Mouse (Mus musculus): ENCODE data around the gene Bend4. TPM values are rescaled to one million over a fixed set of nuclear protein-coding genes. Genes with fewer than 3 reads are reported as not detected.
A peak's percentile ranks its signal among the peaks of the same experiment; 100 is the strongest.

Bend4 gene
- polyA plus RNA-seq (2011; ENCODE audit: insufficient read length, low read depth, missing spikeins): 0.92 and 0.93 TPM in 2 replicates

DNA sequence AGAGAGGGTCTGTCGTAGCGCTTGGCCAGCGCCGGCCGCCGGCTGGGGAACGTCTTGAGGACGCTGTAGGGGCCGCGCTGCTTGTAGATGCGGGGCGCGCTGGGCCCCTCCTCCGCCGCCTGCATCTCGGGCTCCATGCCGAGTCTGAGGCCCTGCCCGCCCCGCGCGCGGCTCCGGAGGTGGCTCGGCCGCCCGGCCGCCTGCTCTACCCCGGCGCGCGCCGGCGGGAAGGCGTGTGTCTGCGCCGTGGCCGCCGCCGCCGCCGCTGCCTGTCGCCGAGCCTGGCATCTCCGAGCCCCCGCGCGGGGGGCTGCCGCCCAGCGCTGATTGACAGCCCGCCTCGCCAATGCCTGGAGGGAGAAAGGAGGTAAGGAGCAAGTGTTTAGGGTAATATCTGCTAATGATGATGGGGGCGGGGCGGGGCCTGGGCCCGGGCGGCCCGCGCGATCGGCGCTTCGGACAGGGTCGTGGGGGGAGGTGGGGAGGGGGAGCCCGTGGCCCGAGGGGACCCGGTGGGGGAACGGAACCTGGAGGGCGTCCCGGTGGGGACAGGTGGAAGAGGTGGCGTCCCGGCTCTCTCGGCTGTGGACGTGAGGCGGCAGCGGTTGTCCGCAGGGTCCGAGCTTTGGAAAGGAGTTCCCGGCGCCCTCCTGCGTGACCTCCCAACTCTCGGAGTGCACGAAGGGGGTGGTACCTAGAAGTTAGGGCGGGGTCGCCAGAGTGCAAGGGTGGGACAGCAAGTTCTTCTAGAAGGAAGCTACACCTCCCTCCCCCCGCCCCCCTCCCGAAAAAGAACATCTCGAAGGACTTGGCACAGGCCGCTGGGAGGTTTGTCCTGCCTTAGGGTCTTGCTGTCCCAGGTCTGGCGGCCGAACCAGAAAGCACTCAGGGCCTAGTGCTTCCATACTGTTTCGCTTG is at the start of gene Bend4:
Gene Bend4, minus strand, starts transcription at position 868 of the 918 bp plus-strand sequence.
- TF ChIP-seq CTCF (IDR thresholded peaks at IDR 0.05; ENCODE audit: borderline replicate concordance, insufficient read depth, low read length) (no peak), POLR2A (IDR thresholded peaks at IDR 0.05; ENCODE audit: low read depth, low read length) (no peak)
- Histone ChIP-seq H3K4me1 (ENCODE audit: control insufficient read depth, insufficient read depth, low read length) (no peaks in the 10 kb centered on the region), H3K4me3 (ENCODE audit: insufficient read depth, low read length) (peak within 1 kb of the TSS; percentile 33), H3K27ac (ENCODE audit: insufficient read depth, low read length) (no peak within 1 kb of the TSS)

DNA sequence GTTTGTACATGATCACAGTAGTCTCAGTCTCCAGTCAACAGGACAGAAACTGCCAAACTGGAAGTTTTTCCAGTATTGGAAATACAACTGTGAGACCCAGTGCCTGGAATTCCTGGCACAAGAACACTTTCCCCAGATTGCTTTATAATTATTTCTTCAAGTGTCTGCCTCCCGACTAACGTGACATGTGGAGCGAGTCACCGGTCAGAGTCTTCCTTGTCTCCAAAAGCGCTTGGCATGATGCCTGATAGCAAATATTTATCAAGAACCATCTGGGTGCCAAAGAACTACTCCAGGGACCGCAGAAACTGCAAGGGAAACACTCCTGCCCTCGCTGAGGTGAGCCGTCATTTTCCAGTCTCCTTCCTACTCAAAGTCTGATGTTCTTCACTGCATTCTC is 45.6 kb upstream of the Bend4 start:
- H3K4me3 ChIP-seq (ENCODE audit: insufficient read depth, low read length): no peak overlapping the region
- H3K4me1 ChIP-seq (ENCODE audit: control insufficient read depth, insufficient read depth, low read length): peaks cover 6% of the 10 kb centered on the region; the same call in 1 of the 2 replicates
- no peak overlapping the region for H3K27ac ChIP-seq (ENCODE audit: insufficient read depth, low read length)
- TF ChIP-seq CTCF (IDR thresholded peaks at IDR 0.05; ENCODE audit: borderline replicate concordance, insufficient read depth, low read length) (no peak), POLR2A (IDR thresholded peaks at IDR 0.05; ENCODE audit: low read depth, low read length) (no peak)

DNA sequence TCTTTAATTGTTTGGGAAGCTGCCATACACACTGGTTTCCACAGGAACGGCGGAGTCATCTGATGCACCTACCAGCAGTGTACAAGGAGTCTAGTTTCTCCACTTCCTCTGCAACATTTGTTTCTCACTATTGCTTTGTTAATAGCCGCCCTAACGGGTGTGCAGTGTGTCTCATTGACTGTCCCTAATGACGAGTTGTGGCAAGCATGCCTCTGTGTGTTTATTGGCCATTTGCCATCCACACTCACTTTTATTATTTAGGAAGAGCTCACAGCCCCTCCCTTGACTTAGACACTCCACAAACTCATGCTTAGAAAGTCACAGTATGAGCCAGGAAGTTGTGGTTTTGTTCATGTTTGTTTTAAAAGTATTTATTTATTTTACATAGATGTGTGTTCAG is 45.0 kb upstream of the Bend4 start:
- no peak for TF ChIP-seq POLR2A (IDR thresholded peaks at IDR 0.05; ENCODE audit: low read depth, low read length)
- TF ChIP-seq CTCF (IDR thresholded peaks at IDR 0.05; ENCODE audit: borderline replicate concordance, insufficient read depth, low read length): no peak

GRCm38 (mm10) chr5:67466866-67467530 is 38.9 kb upstream of the Bend4 start:
- Histone ChIP-seq H3K4me1 (ENCODE audit: control insufficient read depth, insufficient read depth, low read length) (no peaks in the 10 kb centered on the region), H3K4me3 (ENCODE audit: insufficient read depth, low read length) (no peak overlapping the region), H3K27ac (ENCODE audit: insufficient read depth, low read length) (no peak overlapping the region)
- TF ChIP-seq CTCF (IDR thresholded peaks at IDR 0.05; ENCODE audit: borderline replicate concordance, insufficient read depth, low read length) (no peak), POLR2A (IDR thresholded peaks at IDR 0.05; ENCODE audit: low read depth, low read length) (no peak)

More for the DNA sequence above, 45.0 kb upstream of the Bend4 start:
- H3K4me3 ChIP-seq (ENCODE audit: insufficient read depth, low read length): no peak overlapping the region
- H3K4me1 ChIP-seq (ENCODE audit: control insufficient read depth, insufficient read depth, low read length): peaks cover 6% of the 10 kb centered on the region; the same call in 1 of the 2 replicates
- H3K27ac ChIP-seq (ENCODE audit: insufficient read depth, low read length): no peak overlapping the region

- no peak overlapping the region for H3K4me3 ChIP-seq (ENCODE audit: insufficient read depth, low read length)
- no peaks in the 10 kb centered on the region for H3K4me1 ChIP-seq (ENCODE audit: control insufficient read depth, insufficient read depth, low read length)
- TF ChIP-seq POLR2A (IDR thresholded peaks at IDR 0.05; ENCODE audit: low read depth, low read length): no peak
- TF ChIP-seq CTCF (IDR thresholded peaks at IDR 0.05; ENCODE audit: borderline replicate concordance, insufficient read depth, low read length): no peak
- H3K27ac ChIP-seq (ENCODE audit: insufficient read depth, low read length): no peak overlapping the region
Observed at GRCm38 (mm10) chr5:67464899-67465298, 36.8 kb upstream of the Bend4 start.

- H3K4me3 ChIP-seq (ENCODE audit: insufficient read depth, low read length): no peak overlapping the region
- no peaks in the 10 kb centered on the region for H3K4me1 ChIP-seq (ENCODE audit: control insufficient read depth, insufficient read depth, low read length)
- TF ChIP-seq CTCF (IDR thresholded peaks at IDR 0.05; ENCODE audit: borderline replicate concordance, insufficient read depth, low read length) (no peak), POLR2A (IDR thresholded peaks at IDR 0.05; ENCODE audit: low read depth, low read length) (no peak)
Observed at GRCm38 (mm10) chr5:67463636-67464035, 35.5 kb upstream of the Bend4 start.

DNA sequence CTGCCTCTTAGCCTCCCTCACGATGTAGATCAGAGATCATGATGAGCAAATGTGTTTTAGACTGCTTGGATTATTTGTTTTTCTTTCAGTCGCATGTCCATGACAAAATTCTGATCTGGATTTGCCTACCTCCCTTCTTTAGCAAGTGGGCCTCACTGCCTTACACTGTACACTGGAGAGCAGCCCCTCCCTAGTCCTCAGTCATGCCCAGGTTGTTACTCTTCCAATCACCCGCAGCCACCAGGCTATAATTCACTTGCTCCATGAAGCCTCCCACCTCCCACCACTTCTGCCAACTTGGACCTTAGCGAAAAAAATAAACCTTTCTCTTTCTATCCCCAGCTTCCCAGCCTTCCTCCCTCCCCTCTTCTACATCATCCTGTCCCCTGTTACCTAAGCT is 34.2 kb upstream of the Bend4 start:
- no peak for TF ChIP-seq POLR2A (IDR thresholded peaks at IDR 0.05; ENCODE audit: low read depth, low read length)
- H3K4me3 ChIP-seq (ENCODE audit: insufficient read depth, low read length): no peak overlapping the region
- H3K4me1 ChIP-seq (ENCODE audit: control insufficient read depth, insufficient read depth, low read length): no peaks in the 10 kb centered on the region
- H3K27ac ChIP-seq (ENCODE audit: insufficient read depth, low read length): no peak overlapping the region

More at GRCm38 (mm10) chr5:67463636-67464035, 35.5 kb upstream of the Bend4 start:
- H3K27ac ChIP-seq (ENCODE audit: insufficient read depth, low read length): no peak overlapping the region

DNA sequence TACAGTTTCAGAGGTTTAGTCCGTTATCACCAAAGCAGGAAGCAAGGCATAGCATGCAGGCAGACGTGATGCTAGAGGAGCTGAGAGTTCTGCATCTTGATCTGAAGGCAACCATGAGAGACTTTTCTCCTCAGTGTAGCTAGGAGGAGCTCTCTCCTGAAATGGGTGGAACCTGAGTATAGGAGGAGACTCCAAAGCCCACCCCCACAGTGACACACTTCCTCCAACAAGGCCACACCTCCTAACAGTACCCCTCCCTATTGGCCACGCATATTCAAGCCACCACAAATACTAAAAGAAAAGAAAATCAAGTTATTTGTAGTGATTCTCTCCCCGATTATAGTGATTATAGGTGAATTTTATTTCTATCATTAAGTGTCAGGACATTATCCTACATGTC is 28.7 kb upstream of the Bend4 start:
- TF ChIP-seq CTCF (IDR thresholded peaks at IDR 0.05; ENCODE audit: borderline replicate concordance, insufficient read depth, low read length) (no peak), POLR2A (IDR thresholded peaks at IDR 0.05; ENCODE audit: low read depth, low read length) (no peak)
- no peaks in the 10 kb centered on the region for H3K4me1 ChIP-seq (ENCODE audit: control insufficient read depth, insufficient read depth, low read length)
- no peak overlapping the region for H3K4me3 ChIP-seq (ENCODE audit: insufficient read depth, low read length)
- H3K27ac ChIP-seq (ENCODE audit: insufficient read depth, low read length): no peak overlapping the region

DNA sequence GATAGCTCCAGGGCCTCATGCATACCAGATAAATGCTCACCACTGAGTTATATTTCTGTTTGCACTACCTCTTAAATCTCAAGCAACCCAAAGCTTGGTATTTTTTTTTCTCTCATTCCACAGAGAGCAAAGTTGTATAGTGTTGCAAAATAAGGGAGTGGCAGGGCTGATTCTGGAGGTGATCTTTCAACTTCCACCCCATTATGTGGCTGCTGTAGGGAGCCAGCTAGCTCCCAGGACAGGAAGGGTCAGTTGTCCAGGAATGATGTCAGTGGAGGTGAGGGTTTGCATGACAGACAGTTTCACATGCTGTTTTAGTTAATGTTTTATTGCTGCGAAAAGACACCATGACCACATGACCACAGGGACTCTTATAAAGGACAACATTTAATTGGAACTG is 26.2 kb upstream of the Bend4 start:
- Histone ChIP-seq H3K4me3 (ENCODE audit: insufficient read depth, low read length) (no peak overlapping the region), H3K27ac (ENCODE audit: insufficient read depth, low read length) (no peak overlapping the region), H3K4me1 (ENCODE audit: control insufficient read depth, insufficient read depth, low read length) (no peaks in the 10 kb centered on the region)
- TF ChIP-seq CTCF (IDR thresholded peaks at IDR 0.05; ENCODE audit: borderline replicate concordance, insufficient read depth, low read length) (no peak), POLR2A (IDR thresholded peaks at IDR 0.05; ENCODE audit: low read depth, low read length) (no peak)

Data from embryonic fibroblast, embryonic 13.5 days (primary cell).